Mouse (Mus musculus): Measurements from ENCODE around the gene Banp. TPM values are rescaled to one million over a fixed set of nuclear protein-coding genes. Genes with fewer than 3 reads are reported as not detected.

The Banp gene
- polyA plus RNA-seq, 1 experiment = 68.4 TPM

GRCm38 (mm10) chr8:121934923-121935322, 14.6 kb upstream of the Banp start:
- no peak overlapping the region for H3K27ac ChIP-seq (ENCODE audit: insufficient read depth, low read length)
- no peaks in the 10 kb centered on the region for H3K4me1 ChIP-seq (ENCODE audit: control insufficient read depth, insufficient read depth, low read length)
- TF ChIP-seq POLR2A (IDR thresholded peaks at IDR 0.05; ENCODE audit: extremely low read depth, insufficient read depth, low read length) (no peak), CTCF (IDR thresholded peaks at IDR 0.05; ENCODE audit: extremely low read depth, insufficient read depth, low read length) (no peak)
- H3K4me3 ChIP-seq (ENCODE audit: insufficient read depth, low read length) = no peak overlapping the region

GRCm38 (mm10) chr8:121935341-121936294, 13.9 kb upstream of the Banp start:
- Histone ChIP-seq H3K4me1 (ENCODE audit: control insufficient read depth, insufficient read depth, low read length) (no peaks in the 10 kb centered on the region), H3K27ac (ENCODE audit: insufficient read depth, low read length) (no peak overlapping the region), H3K4me3 (ENCODE audit: insufficient read depth, low read length) (no peak overlapping the region)
- TF ChIP-seq CTCF (IDR thresholded peaks at IDR 0.05; ENCODE audit: extremely low read depth, insufficient read depth, low read length) (peak; percentile 28; the same call in 1 of the 2 replicates), POLR2A (IDR thresholded peaks at IDR 0.05; ENCODE audit: extremely low read depth, insufficient read depth, low read length) (no peak)

- no peak for TF ChIP-seq CTCF (IDR thresholded peaks at IDR 0.05; ENCODE audit: extremely low read depth, insufficient read depth, low read length)
- TF ChIP-seq POLR2A (IDR thresholded peaks at IDR 0.05; ENCODE audit: extremely low read depth, insufficient read depth, low read length) = no peak
- H3K4me1 ChIP-seq (ENCODE audit: control insufficient read depth, insufficient read depth, low read length) = no peaks in the 10 kb centered on the region
- H3K4me3 ChIP-seq (ENCODE audit: insufficient read depth, low read length) = no peak overlapping the region
- no peak overlapping the region for H3K27ac ChIP-seq (ENCODE audit: insufficient read depth, low read length)
These were observed 13.2 kb upstream of the Banp start for GRCm38 (mm10) chr8:121936391-121936790.

- H3K27ac ChIP-seq (ENCODE audit: insufficient read depth, low read length) = no peak overlapping the region
- TF ChIP-seq CTCF (IDR thresholded peaks at IDR 0.05; ENCODE audit: extremely low read depth, insufficient read depth, low read length) (no peak), POLR2A (IDR thresholded peaks at IDR 0.05; ENCODE audit: extremely low read depth, insufficient read depth, low read length) (no peak)
- no peak overlapping the region for H3K4me3 ChIP-seq (ENCODE audit: insufficient read depth, low read length)
- H3K4me1 ChIP-seq (ENCODE audit: control insufficient read depth, insufficient read depth, low read length) = no peaks in the 10 kb centered on the region
These were observed 10.8 kb upstream of the Banp start for GRCm38 (mm10) chr8:121938732-121939131.

GRCm38 (mm10) chr8:121943057-121943540, 6.5 kb upstream of the Banp start:
- TF ChIP-seq POLR2A (IDR thresholded peaks at IDR 0.05; ENCODE audit: extremely low read depth, insufficient read depth, low read length) (no peak), CTCF (IDR thresholded peaks at IDR 0.05; ENCODE audit: extremely low read depth, insufficient read depth, low read length) (no peak)
- Histone ChIP-seq H3K27ac (ENCODE audit: insufficient read depth, low read length) (no peak overlapping the region), H3K4me3 (ENCODE audit: insufficient read depth, low read length) (no peak overlapping the region), H3K4me1 (ENCODE audit: control insufficient read depth, insufficient read depth, low read length) (no peaks in the 10 kb centered on the region)

GRCm38 (mm10) chr8:121943716-121944115, 5.8 kb upstream of the Banp start:
- Histone ChIP-seq H3K4me1 (ENCODE audit: control insufficient read depth, insufficient read depth, low read length) (no peaks in the 10 kb centered on the region), H3K27ac (ENCODE audit: insufficient read depth, low read length) (no peak overlapping the region), H3K4me3 (ENCODE audit: insufficient read depth, low read length) (no peak overlapping the region)
- no peak for TF ChIP-seq CTCF (IDR thresholded peaks at IDR 0.05; ENCODE audit: extremely low read depth, insufficient read depth, low read length)
- TF ChIP-seq POLR2A (IDR thresholded peaks at IDR 0.05; ENCODE audit: extremely low read depth, insufficient read depth, low read length) = no peak

- Histone ChIP-seq H3K27ac (ENCODE audit: insufficient read depth, low read length) (no peak within 1 kb of the TSS), H3K4me1 (ENCODE audit: control insufficient read depth, insufficient read depth, low read length) (no peaks in the 10 kb centered on the region), H3K4me3 (ENCODE audit: insufficient read depth, low read length) (no peak within 1 kb of the TSS)
- no peak for TF ChIP-seq POLR2A (IDR thresholded peaks at IDR 0.05; ENCODE audit: extremely low read depth, insufficient read depth, low read length)
- TF ChIP-seq CTCF (IDR thresholded peaks at IDR 0.05; ENCODE audit: extremely low read depth, insufficient read depth, low read length) = no peak
These were observed 4.7 kb upstream of the Banp start, which contains the start of gene Car5a for GRCm38 (mm10) chr8:121944831-121945230. Gene Car5a (minus strand): TSS chr8:121944904.

- Histone ChIP-seq H3K4me3 (ENCODE audit: insufficient read depth, low read length) (no peak overlapping the region), H3K27ac (ENCODE audit: insufficient read depth, low read length) (no peak overlapping the region), H3K4me1 (ENCODE audit: control insufficient read depth, insufficient read depth, low read length) (no peaks in the 10 kb centered on the region)
- TF ChIP-seq CTCF (IDR thresholded peaks at IDR 0.05; ENCODE audit: extremely low read depth, insufficient read depth, low read length) = no peak
- no peak for TF ChIP-seq POLR2A (IDR thresholded peaks at IDR 0.05; ENCODE audit: extremely low read depth, insufficient read depth, low read length)
These were observed 3.2 kb upstream of the Banp start for GRCm38 (mm10) chr8:121946351-121946750.

GRCm38 (mm10) chr8:121947047-121947752, 2.4 kb upstream of the Banp start:
- TF ChIP-seq CTCF (IDR thresholded peaks at IDR 0.05; ENCODE audit: extremely low read depth, insufficient read depth, low read length) = no peak
- no peak for TF ChIP-seq POLR2A (IDR thresholded peaks at IDR 0.05; ENCODE audit: extremely low read depth, insufficient read depth, low read length)

More at GRCm38 (mm10) chr8:121947047-121947752, 2.4 kb upstream of the Banp start:
- no peak overlapping the region for H3K27ac ChIP-seq (ENCODE audit: insufficient read depth, low read length)
- H3K4me3 ChIP-seq (ENCODE audit: insufficient read depth, low read length) = 0 out of 2 replicates have a peak overlapping the region, but pooled peaks have one; percentile 6
- H3K4me1 ChIP-seq (ENCODE audit: control insufficient read depth, insufficient read depth, low read length) = no peaks in the 10 kb centered on the region
